Mouse (Mus musculus): ENCODE measurements around the gene Clk2.

DNA sequence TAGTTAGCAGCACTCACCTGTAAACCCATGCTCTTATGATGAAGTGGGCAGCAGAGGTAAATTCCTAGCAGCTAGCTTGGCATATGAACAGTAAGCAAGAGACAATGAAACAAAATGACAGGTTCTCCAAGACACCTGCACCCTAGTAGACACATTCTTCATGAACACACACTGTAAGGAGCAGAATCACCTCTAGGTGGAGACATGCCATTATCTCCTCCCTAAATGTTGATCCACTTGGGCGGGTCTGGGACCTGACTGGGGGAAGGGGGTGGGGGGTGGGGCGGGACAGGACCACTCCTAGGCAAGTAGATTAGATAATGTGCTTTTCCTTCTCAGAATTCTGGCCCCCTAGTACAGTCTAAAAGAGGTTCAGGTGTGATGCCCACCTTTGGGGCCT, 49.1 kb upstream of the Clk2 start:
- TF ChIP-seq CTCF (IDR thresholded peaks at IDR 0.05; ENCODE audit: control insufficient read depth, insufficient read depth, insufficient replicate concordance, low read depth, low read length) (no peak; the same call in 1 of the 2 replicates), POLR2A (IDR thresholded peaks at IDR 0.05; ENCODE audit: control insufficient read depth, low read depth, low read length) (no peak)

Measured in testis, adult 2 months (tissue).